Mouse (Mus musculus) liver, postnatal 0 days (tissue): ENCODE measurements around the gene Enpp4. TPM values are rescaled to one million over a fixed set of nuclear protein-coding genes. Genes with fewer than 3 reads are reported as not detected.

Experiments
- ATAC-seq: fragments of 200-750 bp; cut with Nextera tagmentation; 2 replicates; pipeline ENCODE4 v1.8.0; 2017; ENCODE audit warnings: mild to moderate bottlenecking, moderate library complexity
- DNase-seq: peaks from one replicate; pipeline ENCODE4 v3.0.0-alpha.2; 2016
- H3K27ac ChIP-seq: fragments of 300-500 bp; sonication (generic); 2 replicates; pipeline ENCODE4 v1.5.1; 2014; ENCODE audit warnings: antibody characterized with exemption, moderate library complexity, mild to moderate bottlenecking, low read depth
- H3K27me3 ChIP-seq: fragments of 300-500 bp; sonication (generic); 2 replicates; pipeline ENCODE4 v1.6.1; 2014; ENCODE audit warnings: low read length, control low read depth, mixed read lengths; ENCODE audit not compliant: insufficient read depth
- H3K36me3 ChIP-seq: fragments of 300-500 bp; sonication (generic); replicated peaks from 2 replicates; pipeline ENCODE4 v1.6.1; 2014; ENCODE audit warnings: mild to moderate bottlenecking, control low read depth, low read length, moderate library complexity, mixed read lengths; ENCODE audit not compliant: insufficient read depth
- H3K4me1 ChIP-seq: fragments of 300-500 bp; sonication (generic); 2 replicates; pipeline ENCODE4 v1.6.1; 2014; ENCODE audit warnings: antibody characterized with exemption, mild to moderate bottlenecking, control low read depth; ENCODE audit not compliant: insufficient read depth
- H3K4me2 ChIP-seq: fragments of 300-500 bp; sonication (generic); 2 replicates; pipeline ENCODE4 v1.6.1; 2014; ENCODE audit warnings: low read depth, mild to moderate bottlenecking, low read length, moderate library complexity, mixed read lengths
- H3K4me3 ChIP-seq: fragments of 300-500 bp; sonication (generic); 2 replicates; pipeline ENCODE4 v1.5.1; 2014; ENCODE audit warnings: low read depth, low read length
- H3K9ac ChIP-seq: fragments of 300-500 bp; sonication (generic); replicated peaks from 2 replicates; pipeline ENCODE4 v1.6.1; 2014; ENCODE audit warnings: mild to moderate bottlenecking, moderate library complexity
- H3K9me3 ChIP-seq: fragments of 300-500 bp; sonication (generic); 2 replicates; pipeline ENCODE4 v1.6.1; 2016; ENCODE audit warnings: mild to moderate bottlenecking, control low read depth, low read length, mixed read lengths
- CTCF ChIP-seq: sonication (generic); IDR thresholded peaks from 2 replicates; pipeline ENCODE4 v1.5.1; 2016; ENCODE audit warnings: antibody characterized with exemption, low read depth
- EP300 ChIP-seq: IDR thresholded peaks from 2 replicates; pipeline ENCODE4 v1.6.1; 2016; ENCODE audit warnings: antibody characterized with exemption, low read depth, mild to moderate bottlenecking
- WGBS: fragments of 180-500 bp; shearing (Covaris S2); extraction: QIAGEN DNeasy Blood & Tissue Kit; methylation state at CpG from one replicate; pipeline ENCODE4 v1.1.7; 2014; ENCODE audit not compliant: insufficient replicate concordance; 5-methylcytosine and 5-hydroxymethylcytosine counted together
- polyA plus RNA-seq: library from polyadenylated mRNA; unstranded; fragments of >200 nt; fragmentation: Nextera tagmentation; extraction: Ambion mirVana; gene quantifications from 2 replicates; pipeline ENCODE4 v1.2.1, GENCODE M21; 2015

Gene Enpp4
- polyA plus RNA-seq, 1 experiment from 2014 or later = 5.8 TPM

DNA sequence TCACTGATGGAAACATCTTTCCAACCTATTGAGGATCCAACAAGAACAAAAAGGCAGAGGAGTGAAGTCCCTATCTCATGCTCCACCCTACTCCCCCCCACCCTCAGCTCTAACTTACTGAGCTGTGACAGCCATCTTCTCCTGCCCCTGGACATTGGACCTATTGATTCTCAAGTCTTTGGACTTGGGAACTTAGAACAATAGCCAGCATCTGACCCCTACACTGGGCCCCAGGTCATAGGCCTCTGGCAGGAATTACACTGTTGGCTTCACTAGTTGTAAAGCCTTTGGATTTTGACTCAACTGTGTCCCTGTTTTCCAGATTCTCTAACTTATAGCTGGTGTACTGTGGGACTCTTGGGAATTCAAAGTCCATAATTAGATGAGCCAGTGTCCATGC, 33.9 kb downstream of the Enpp4 start:
- Histone ChIP-seq H3K36me3 (no peaks in the 10 kb centered on the region), H3K9ac (no peak overlapping the region), H3K27ac (no peak overlapping the region), H3K4me2 (no peak overlapping the region), H3K4me3 (no peak overlapping the region), H3K9me3 (no peaks in the 10 kb centered on the region), H3K27me3 (no peaks in the 10 kb centered on the region), H3K4me1 (peaks cover 6% of the 10 kb centered on the region; the same call in 1 of the 2 replicates)
- DNase-seq (no peak), ATAC-seq (peak; percentile 56)
- TF ChIP-seq EP300 (no peak), CTCF (no peak)

DNA sequence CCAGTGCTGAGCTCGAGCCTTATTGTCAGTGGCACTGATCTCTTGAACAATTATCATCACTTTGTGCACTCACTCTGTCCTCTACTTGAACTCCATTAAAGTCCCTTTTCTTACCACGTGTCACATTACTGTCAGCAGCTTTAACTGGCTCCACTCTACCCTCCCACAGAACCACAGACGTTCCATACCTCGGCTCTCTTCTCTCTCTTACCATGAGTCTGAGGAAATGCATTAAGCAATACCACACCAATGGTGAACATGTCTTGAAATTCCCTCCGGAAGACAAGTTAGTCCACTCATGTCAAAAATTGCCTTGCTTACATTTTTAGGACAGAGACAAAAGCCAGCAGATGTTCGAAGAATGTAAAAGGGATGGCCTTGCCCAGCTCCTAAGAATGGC, 36.7 kb downstream of the Enpp4 start:
- Histone ChIP-seq H3K9me3 (no peaks in the 10 kb centered on the region), H3K9ac (no peak overlapping the region), H3K36me3 (no peaks in the 10 kb centered on the region), H3K4me1 (peaks cover 4% of the 10 kb centered on the region; the same call in 1 of the 2 replicates), H3K27ac (no peak overlapping the region), H3K4me2 (no peak overlapping the region), H3K4me3 (no peak overlapping the region), H3K27me3 (no peaks in the 10 kb centered on the region)
- WGBS = 62% methylated on average over 6 of the region's 6 CpGs
- DNase-seq (no peak), ATAC-seq (no peak)
- TF ChIP-seq EP300 (no peak), CTCF (no peak)

GRCm38 (mm10) chr17:44061289-44061890, 44.2 kb downstream of the Enpp4 start:
- ATAC-seq = no peak
- no peak for DNase-seq
- Histone ChIP-seq H3K4me2 (no peak overlapping the region), H3K36me3 (no peaks in the 10 kb centered on the region), H3K4me1 (0 out of 2 replicates have a peak, but pooled peaks cover 4% of the 10 kb centered on the region), H3K4me3 (no peak overlapping the region), H3K9me3 (no peaks in the 10 kb centered on the region), H3K27ac (no peak overlapping the region), H3K9ac (no peak overlapping the region), H3K27me3 (no peaks in the 10 kb centered on the region)
- no peak for TF ChIP-seq EP300
- TF ChIP-seq CTCF = no peak
- WGBS = 75% methylated on average over 5 of the region's 5 CpGs

GRCm38 (mm10) chr17:44060781-44061180, 44.8 kb downstream of the Enpp4 start:
- 100% methylated on average over 1 of the region's 1 CpGs for WGBS
- H3K4me2 ChIP-seq = no peak overlapping the region
- no peak overlapping the region for H3K4me3 ChIP-seq
- no peak overlapping the region for H3K9ac ChIP-seq
- H3K27ac ChIP-seq = no peak overlapping the region
- DNase-seq (no peak), ATAC-seq (no peak)
- no peak for TF ChIP-seq EP300
- no peak for TF ChIP-seq CTCF
- H3K36me3 ChIP-seq = no peaks in the 10 kb centered on the region
- no peaks in the 10 kb centered on the region for H3K27me3 ChIP-seq
- no peaks in the 10 kb centered on the region for H3K9me3 ChIP-seq
- 0 out of 2 replicates have a peak, but pooled peaks cover 4% of the 10 kb centered on the region for H3K4me1 ChIP-seq

- TF ChIP-seq CTCF (no peak), EP300 (no peak)
- ATAC-seq (no peak), DNase-seq (no peak)
- Histone ChIP-seq H3K4me3 (no peak overlapping the region), H3K36me3 (no peaks in the 10 kb centered on the region), H3K27me3 (no peaks in the 10 kb centered on the region), H3K4me1 (peaks cover 10% of the 10 kb centered on the region), H3K27ac (no peak overlapping the region), H3K9ac (no peak overlapping the region), H3K4me2 (no peak overlapping the region), H3K9me3 (no peaks in the 10 kb centered on the region)
Measured at GRCm38 (mm10) chr17:44058145-44058544, 47.5 kb downstream of the Enpp4 start.

DNA sequence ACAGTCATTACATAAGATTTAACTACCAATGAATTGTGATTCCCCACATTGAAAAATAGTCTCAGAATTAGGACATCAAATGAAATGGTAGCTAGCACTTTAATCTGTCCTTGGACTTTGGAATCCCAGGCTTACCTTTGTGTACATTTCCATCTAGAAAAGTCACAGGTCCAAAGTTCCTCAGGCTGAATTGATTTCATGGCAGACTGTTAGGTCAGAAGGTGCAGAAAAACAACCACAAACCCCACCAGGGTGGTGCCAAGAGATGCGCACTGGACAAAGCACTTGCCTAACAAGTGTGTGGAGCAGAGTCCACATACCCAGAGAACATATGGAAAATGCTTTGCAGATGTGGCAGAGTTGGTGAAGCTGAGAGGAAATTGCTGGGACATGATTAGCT, 48.5 kb downstream of the Enpp4 start:
- H3K36me3 ChIP-seq = no peaks in the 10 kb centered on the region
- ATAC-seq (peak; percentile 96), DNase-seq (peak; percentile 43)
- H3K4me2 ChIP-seq = no peak overlapping the region
- 66% methylated on average over 1 of the region's 1 CpGs for WGBS
- no peaks in the 10 kb centered on the region for H3K9me3 ChIP-seq
- no peaks in the 10 kb centered on the region for H3K27me3 ChIP-seq
- no peak overlapping the region for H3K9ac ChIP-seq
- peaks cover 12% of the 10 kb centered on the region for H3K4me1 ChIP-seq
- no peak overlapping the region for H3K4me3 ChIP-seq
- TF ChIP-seq EP300 (peak; percentile 62), CTCF (no peak)
- peak overlapping the region; percentile 69 for H3K27ac ChIP-seq

DNA sequence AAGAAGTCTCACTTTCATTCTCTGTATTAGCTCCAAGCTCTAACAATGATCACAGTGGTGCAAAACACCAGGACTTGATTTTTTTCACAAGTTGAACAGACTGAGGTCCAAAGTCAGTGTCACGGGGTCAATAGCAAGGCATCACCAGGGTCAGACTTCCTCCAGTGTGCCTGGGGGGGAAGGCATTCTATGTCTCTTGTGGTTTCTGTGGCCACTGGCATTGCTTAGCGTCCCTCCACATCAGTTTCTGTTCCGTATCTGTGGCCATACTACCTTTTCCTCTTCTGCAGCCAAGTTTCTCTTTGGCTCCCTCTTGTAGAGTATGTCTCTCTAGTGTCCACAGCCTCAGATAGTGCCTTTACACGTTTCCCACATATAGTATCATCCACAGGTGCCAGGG, 52.2 kb downstream of the Enpp4 start:
- Histone ChIP-seq H3K4me2 (no peak overlapping the region), H3K4me1 (peaks cover 12% of the 10 kb centered on the region), H3K27ac (no peak overlapping the region), H3K27me3 (no peaks in the 10 kb centered on the region), H3K9me3 (no peaks in the 10 kb centered on the region), H3K9ac (no peak overlapping the region), H3K4me3 (no peak overlapping the region), H3K36me3 (no peaks in the 10 kb centered on the region)
- 18% methylated on average over 4 of the region's 4 CpGs for WGBS
- TF ChIP-seq CTCF (0 out of 2 replicates have a peak, but pooled peaks have one; percentile 1), EP300 (no peak)
- DNase-seq (peak; percentile 40), ATAC-seq (no peak; the same call in 1 of the 2 replicates)

Other genes with a start within 250 kb of the Enpp4 start
- gene Enpp5, start 27.0 kb downstream of the Enpp4 start, polyA plus RNA-seq = 7.0 and 7.7 TPM in 2 replicates
- gene Clic5, start 82.8 kb upstream of the Enpp4 start, polyA plus RNA-seq = 0.28 and 0.30 TPM in 2 replicates